Mouse (Mus musculus) myocyte (in vitro differentiated cells): ENCODE measurements around the gene Xirp1.

Experiments used
- MAX ChIP-seq: IDR thresholded peaks from one replicate; pipeline ENCODE4 v1.6.1; 2011; ENCODE audit warnings: low read depth, mild to moderate bottlenecking, control low read depth
- POLR2A ChIP-seq: IDR thresholded peaks from one replicate; pipeline ENCODE4 v1.6.1; 2011; ENCODE audit warnings: low read depth, mild to moderate bottlenecking, control low read depth, moderate library complexity; ENCODE audit not compliant: insufficient read length
- POLR2AphosphoS2 ChIP-seq: IDR thresholded peaks from one replicate; pipeline ENCODE4 v1.6.1; 2011; ENCODE audit warnings: low read depth, control low read depth; ENCODE audit not compliant: insufficient read length

DNA sequence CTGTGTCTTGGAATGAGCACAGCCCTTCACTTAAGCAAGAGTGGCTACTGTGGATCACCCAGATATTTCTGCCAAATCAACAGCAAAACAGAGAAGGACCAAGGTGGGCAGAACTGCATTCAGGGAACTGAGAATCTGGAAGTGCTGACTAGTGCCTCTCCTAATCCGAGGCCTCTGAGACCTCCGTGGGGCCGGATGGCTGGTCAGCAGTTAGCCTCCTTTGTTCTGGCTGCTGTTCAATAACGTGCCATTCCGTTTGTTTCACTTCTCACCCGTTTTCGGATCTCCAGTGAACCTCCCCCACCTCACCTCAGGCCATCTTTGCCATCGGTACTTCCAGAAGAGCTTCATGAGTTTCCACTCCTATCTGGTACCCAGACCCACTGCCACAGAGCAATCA lies 11.0 kb upstream of the Xirp1 start:
- TF ChIP-seq MAX, result no peak
- TF ChIP-seq POLR2A, result no peak
- TF ChIP-seq POLR2AphosphoS2, result no peak
